7 mouse cellular contexts compared by ENCODE assay signal in genomic region chr13:30085446-30085845, GRCm38 (mm10). TPM values are rescaled to one million over a fixed set of nuclear protein-coding genes. Genes with fewer than 3 reads are reported as not detected.
DNase-seq lines count a peak whose midpoint lies in the region; ATAC-seq and TF ChIP-seq lines count a peak whose summit lies in the region.

No protein-coding gene starts in this region.

- WGBS in forebrain, embryonic 16.5 days = 68% methylated on average over 4 of the region's 4 CpGs

- no peak overlapping the region for H3K9ac ChIP-seq in forebrain, embryonic 16.5 days (replicated peaks; ENCODE audit: low read depth, low read length)

- H3K4me1 ChIP-seq in forebrain, embryonic 16.5 days (replicated peaks; ENCODE audit: control insufficient read depth, insufficient read depth, low read length) = 0 out of 2 replicates have a peak, but pooled peaks cover 3% of the 10 kb centered on the region

- ATAC-seq in forebrain, embryonic 16.5 days = peak; percentile 29; the same call in 1 of the 2 replicates
- ATAC-seq in megakaryocyte-erythroid progenitor cell, adult 5-6 weeks (replicated peaks; ENCODE audit: low FRiP score, low TSS enrichment, poor library complexity, severe bottlenecking) = peak; percentile 58; the same call in 1 of the 2 replicates

- H3K9me3 ChIP-seq in forebrain, embryonic 16.5 days (ENCODE audit: control insufficient read depth, low read length) = peaks cover 2% of the 10 kb centered on the region; the same call in 1 of the 2 replicates

- peak overlapping the region; percentile 40; the same call in 1 of the 2 replicates for H3K4me3 ChIP-seq in layer of hippocampus, adult 2 months
- H3K4me3 ChIP-seq in forebrain, embryonic 16.5 days (replicated peaks; ENCODE audit: low read length) = no peak overlapping the region

- H3K36me3 ChIP-seq in forebrain, embryonic 16.5 days (ENCODE audit: control insufficient read depth, insufficient read depth) = no peaks in the 10 kb centered on the region

- H3K4me2 ChIP-seq in forebrain, embryonic 16.5 days (ENCODE audit: low read length) = no peak overlapping the region

- H3K27ac ChIP-seq in layer of hippocampus, adult 2 months = peak overlapping the region; percentile 36; the same call in 1 of the 2 replicates
- H3K27ac ChIP-seq in forebrain, embryonic 16.5 days (ENCODE audit: low read length) = no peak overlapping the region

- no peak for DNase-seq in layer of hippocampus, adult 2 months (ENCODE audit: low spot score in 2 of 2)
- DNase-seq in layer of hippocampus, adult 18-20 months (ENCODE audit: low spot score in 2 of 2) = no peak
- peak; percentile 35 for DNase-seq in MN1 (ENCODE audit: low spot score)
- DNase-seq in testis, postnatal 14 days (ENCODE audit: low spot score) = no peak
- no peak for DNase-seq in gastrocnemius, adult 18-20 months (ENCODE audit: low spot score)

- TF ChIP-seq CTCF in layer of hippocampus, adult 2 months (conservative IDR thresholded peaks at IDR 0.05) = no peak

- no peaks in the 10 kb centered on the region for H3K27me3 ChIP-seq in forebrain, embryonic 16.5 days (replicated peaks; ENCODE audit: control insufficient read depth, insufficient read depth, low read length)

RNA-seq across cellular contexts. Expression of gene Mboat1, which starts 50.8 kb away (rescaled TPM):
- total RNA-seq in layer of hippocampus, adult 2 months (2021) = 1 to 10 TPM; 1.5 to 2.2 TPM
- total RNA-seq in layer of hippocampus, adult 18-20 months (2021) = 1 to 10 TPM; 1.3 to 1.6 TPM
- polyA plus RNA-seq in forebrain, embryonic 16.5 days (2015; fragmentation: Nextera tagmentation; extraction: Ambion mirVana) = 2.3 and 3.5 TPM in 2 replicates
- total RNA-seq in megakaryocyte-erythroid progenitor cell, adult 5-6 weeks (2014; fragmentation: Nextera tagmentation) = 0.87 and 1.2 TPM in 2 replicates
- 0.38 and 0.65 TPM in 2 replicates for total RNA-seq in megakaryocyte-erythroid progenitor cell, adult 5-6 weeks (2017)
- total RNA-seq in gastrocnemius, adult 18-20 months (2021) = 1 to 10 TPM; 1.7 to 3.3 TPM
